Mouse (Mus musculus) embryo, embryonic 10 days (tissue): ENCODE measurements at regions not wholly inside any gene's neighbourhood (a gene's known extent, or its start where the extent isn't known, plus 50 kb on each side); places are given as distances from the start of the nearest gene placed in this dataset.
"Not testable (repeated sequence)": the region's sequence is repeated elsewhere in the genome, so short reads cannot be mapped to it uniquely, and the experiment has no call there.

Experiments
- DNase-seq: peaks from one replicate; pipeline ENCODE4 v3.0.0-alpha.2; 2015; ENCODE audit warnings: low spot score

DNA sequence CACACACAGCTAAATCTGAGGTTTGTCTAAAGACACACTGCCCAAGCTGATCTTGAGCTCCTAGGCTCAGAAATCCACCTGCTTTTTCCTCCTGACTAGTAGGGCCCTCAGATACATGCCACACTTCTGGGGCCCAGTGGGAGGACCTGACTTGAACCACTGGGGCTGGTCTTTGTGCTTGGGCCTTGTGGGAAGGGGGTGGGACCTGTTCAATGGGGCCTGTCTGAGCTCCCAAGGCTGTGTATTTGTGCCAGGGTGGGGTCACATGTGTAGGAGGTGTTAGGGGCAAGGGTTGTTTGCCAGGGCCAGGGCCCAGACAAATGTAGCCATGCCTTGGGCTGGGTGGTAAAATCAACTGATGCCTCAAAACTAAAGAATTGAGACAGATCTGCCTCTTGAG lies 56.8 kb downstream of the Gm8765 start:
- DNase-seq = not testable (repeated sequence)

- DNase-seq = not testable (repeated sequence)
Observed at GRCm38 (mm10) chr13:50756334-50756733, 58.2 kb downstream of the Gm8765 start.

- no peak for DNase-seq
Observed at GRCm38 (mm10) chr13:50764618-50765017, 66.5 kb downstream of the Gm8765 start.

- DNase-seq = not testable (repeated sequence)
Observed at GRCm38 (mm10) chr13:50780036-50780435, 81.9 kb downstream of the Gm8765 start.

GRCm38 (mm10) chr13:50829879-50830550 lies 131.9 kb downstream of the Gm8765 start:
- peak; percentile 34 for DNase-seq
